Mouse (Mus musculus) heart, adult 2 months (tissue): ENCODE measurements around the gene Mas1. TPM values are rescaled to one million over a fixed set of nuclear protein-coding genes. Genes with fewer than 3 reads are reported as not detected.

Experiments used
- DNase-seq, 2 experiments: peaks; one replicate each; pipeline ENCODE4 v3.0.0; 2021
- H3K27ac ChIP-seq: fragments of 200-600 bp; 2 replicates; pipeline ENCODE4 v1.8.1; 2022
- H3K27me3 ChIP-seq: fragments of 200-500 bp; 2 replicates; pipeline ENCODE4 v1.6.1; 2012; ENCODE audit warnings: mild to moderate bottlenecking, low read length, inconsistent platforms, mixed read lengths; ENCODE audit not compliant: control insufficient read depth, insufficient read depth
- H3K36me3 ChIP-seq: fragments of 200-500 bp; 2 replicates; pipeline ENCODE4 v1.6.1; 2012; ENCODE audit warnings: low read length, inconsistent platforms; ENCODE audit not compliant: control insufficient read depth, insufficient read depth
- H3K4me1 ChIP-seq: fragments of 200-500 bp; 2 replicates; pipeline ENCODE4 v1.6.1; 2011; ENCODE audit warnings: low read length; ENCODE audit not compliant: control insufficient read depth, insufficient read depth
- H3K4me3 ChIP-seq: fragments of 200-600 bp; 2 replicates; pipeline ENCODE4 v1.8.1; 2022
- H3K79me2 ChIP-seq: fragments of 200-500 bp; replicated peaks from 2 replicates; pipeline ENCODE4 v1.6.1; 2012; ENCODE audit warnings: mild to moderate bottlenecking, inconsistent platforms, low read length, moderate library complexity, mixed read lengths; ENCODE audit not compliant: control insufficient read depth, insufficient read depth
- H3K9ac ChIP-seq: fragments of 200-500 bp; 2 replicates; pipeline ENCODE4 v1.6.1; 2012; ENCODE audit warnings: low read depth, mild to moderate bottlenecking, control low read depth, inconsistent platforms, low read length, mixed read lengths
- CTCF ChIP-seq: fragments of 200-600 bp; IDR thresholded peaks from 2 replicates; pipeline ENCODE4 v1.8.1; 2022; ENCODE audit warnings: antibody characterized with exemption, mild to moderate bottlenecking, moderate library complexity
- EP300 ChIP-seq: fragments of 200-500 bp; IDR thresholded peaks from 2 replicates; pipeline ENCODE4 v1.6.1; 2011; ENCODE audit warnings: low read depth, low read length, control low read depth; ENCODE audit not compliant: insufficient read depth
- POLR2A ChIP-seq: fragments of 200-500 bp; IDR thresholded peaks from 2 replicates; pipeline ENCODE4 v1.6.1; 2011; ENCODE audit warnings: mild to moderate bottlenecking, low read depth, low read length, control low read depth; ENCODE audit not compliant: insufficient read depth
- WGBS: fragments of 180-500 bp; shearing (Covaris S2); methylation state at CpG from one replicate; pipeline ENCODE4 v1.1.7; 2018; 5-methylcytosine and 5-hydroxymethylcytosine counted together
- intact Hi-C: fragments of 180-260 bp; cut with DNase I; formaldehyde crosslinking; loops from one replicate; pipeline ENCODE4 v1.15.1; 2025
- polyA plus RNA-seq: library from polyadenylated mRNA; depleted of rRNA; stranded (reverse); fragments of >200 nt; gene quantifications from 2 replicates; pipeline ENCODE4 v1.2.3, GENCODE M21; 2012
- total RNA-seq, 2 experiments: library from RNA; stranded (reverse); gene quantifications; 2 replicates each; pipeline ENCODE4 v1.2.3; 2021

Gene Mas1
- total and polyA plus RNA-seq, 3 experiments, result 0.68 to 1.6 (median 1.0) TPM

- H3K4me1 ChIP-seq, result no peaks in the 10 kb centered on the region; the same call in 1 of the 2 replicates
- H3K36me3 ChIP-seq, result no peaks in the 10 kb centered on the region
- peak; percentile 53 to 59 for DNase-seq
- H3K9ac ChIP-seq, result peak overlapping the region; percentile 74
- intact Hi-C loops, result loop anchor here (10.0 kb wide), 1 partner anchor 452 kb away; no protein-coding TSS in a partner anchor
- TF ChIP-seq POLR2A, result peak; percentile 61
- TF ChIP-seq CTCF, result no peak
- 0 out of 2 replicates have a peak, but pooled peaks have one; percentile 36 for TF ChIP-seq EP300
- 60% methylated on average over 10 of the region's 10 CpGs for WGBS
- H3K4me3 ChIP-seq, result peak overlapping the region; percentile 27; the same call in 1 of the 2 replicates
- H3K79me2 ChIP-seq, result no peaks in the 10 kb centered on the region
- peak overlapping the region; percentile 85 for H3K27ac ChIP-seq
- H3K27me3 ChIP-seq, result no peaks in the 10 kb centered on the region
Measured at GRCm38 (mm10) chr17:12866853-12867252, 1.1 kb downstream of the Mas1 start.

GRCm38 (mm10) chr17:12865407-12865806 lies 2.5 kb downstream of the Mas1 start:
- no peak overlapping the region for H3K9ac ChIP-seq
- H3K4me3 ChIP-seq, result no peak overlapping the region
- intact Hi-C loops, result loop anchor here (10.0 kb wide), 1 partner anchor 451 kb away; no protein-coding TSS in a partner anchor
- no peaks in the 10 kb centered on the region for H3K79me2 ChIP-seq
- TF ChIP-seq CTCF, result no peak
- TF ChIP-seq POLR2A, result no peak
- no peak for TF ChIP-seq EP300
- DNase-seq, result no peak
- no peaks in the 10 kb centered on the region for H3K36me3 ChIP-seq
- H3K4me1 ChIP-seq, result no peaks in the 10 kb centered on the region; the same call in 1 of the 2 replicates
- H3K27me3 ChIP-seq, result no peaks in the 10 kb centered on the region
- WGBS, result 58% methylated on average over 3 of the region's 3 CpGs
- H3K27ac ChIP-seq, result no peak overlapping the region

- Histone ChIP-seq H3K9ac (no peak overlapping the region), H3K27ac (no peak overlapping the region), H3K4me3 (no peak overlapping the region), H3K4me1 (no peaks in the 10 kb centered on the region; the same call in 1 of the 2 replicates), H3K27me3 (no peaks in the 10 kb centered on the region), H3K36me3 (no peaks in the 10 kb centered on the region), H3K79me2 (no peaks in the 10 kb centered on the region)
- DNase-seq, result no peak
- intact Hi-C loops, result loop anchor here (10.0 kb wide), 1 partner anchor 449 kb away; no protein-coding TSS in a partner anchor
- TF ChIP-seq EP300 (no peak), POLR2A (no peak), CTCF (no peak)
Measured at GRCm38 (mm10) chr17:12864111-12864510, 3.8 kb downstream of the Mas1 start.

GRCm38 (mm10) chr17:12859006-12859520 lies 8.9 kb downstream of the Mas1 start:
- no peak overlapping the region for H3K27ac ChIP-seq
- no peak overlapping the region for H3K4me3 ChIP-seq
- no peaks in the 10 kb centered on the region for H3K27me3 ChIP-seq
- WGBS, result 83% methylated on average over 8 of the region's 8 CpGs
- intact Hi-C loops, result no loop called here
- no peaks in the 10 kb centered on the region for H3K4me1 ChIP-seq
- DNase-seq, result no peak
- TF ChIP-seq CTCF (no peak), EP300 (no peak), POLR2A (no peak)
- no peaks in the 10 kb centered on the region for H3K79me2 ChIP-seq
- H3K9ac ChIP-seq, result no peak overlapping the region
- no peaks in the 10 kb centered on the region for H3K36me3 ChIP-seq

- Histone ChIP-seq H3K27me3 (no peaks in the 10 kb centered on the region), H3K4me1 (no peaks in the 10 kb centered on the region), H3K36me3 (no peaks in the 10 kb centered on the region), H3K79me2 (no peaks in the 10 kb centered on the region), H3K27ac (no peak overlapping the region), H3K4me3 (no peak overlapping the region), H3K9ac (no peak overlapping the region)
- WGBS, result 32% methylated on average over 4 of the region's 4 CpGs
- intact Hi-C loops, result no loop called here
- TF ChIP-seq POLR2A, result no peak
- TF ChIP-seq CTCF, result peak; percentile 78
- no peak for DNase-seq
Measured at GRCm38 (mm10) chr17:12858072-12858471, 9.9 kb downstream of the Mas1 start.

- 56% methylated on average over 3 of the region's 3 CpGs for WGBS
- H3K9ac ChIP-seq, result no peak overlapping the region
- DNase-seq, result no peak
- TF ChIP-seq EP300, result no peak
- no peak for TF ChIP-seq CTCF
- no peaks in the 10 kb centered on the region for H3K79me2 ChIP-seq
- no peaks in the 10 kb centered on the region for H3K36me3 ChIP-seq
- H3K4me3 ChIP-seq, result no peak overlapping the region
- H3K27ac ChIP-seq, result no peak overlapping the region
- H3K27me3 ChIP-seq, result no peaks in the 10 kb centered on the region
- intact Hi-C loops, result no loop called here
- no peaks in the 10 kb centered on the region for H3K4me1 ChIP-seq
Measured at GRCm38 (mm10) chr17:12857395-12857794, 10.5 kb downstream of the Mas1 start.
